Mouse (Mus musculus) mesoderm, embryonic 11.5 days (tissue): ENCODE data around the gene Dok3.

ENCODE experiments used
- DNase-seq: peaks from one replicate; pipeline ENCODE4 v3.0.0-alpha.2; 2012; ENCODE audit warnings: low read depth, low spot score

Dok3 gene

GRCm38 (mm10) chr13:55507877-55508276 lies 21.2 kb downstream of the Dok3 start:
- DNase-seq = no peak

GRCm38 (mm10) chr13:55506697-55507096 lies 22.4 kb downstream of the Dok3 start:
- DNase-seq = no peak

- no peak for DNase-seq
Measured at GRCm38 (mm10) chr13:55505810-55506209, 23.3 kb downstream of the Dok3 start.

- no peak for DNase-seq
Measured at GRCm38 (mm10) chr13:55504390-55504789, 24.7 kb downstream of the Dok3 start.

- DNase-seq = no peak
Measured at GRCm38 (mm10) chr13:55502405-55502804, 26.7 kb downstream of the Dok3 start.

- no peak for DNase-seq
Measured at GRCm38 (mm10) chr13:55500575-55500974, 28.5 kb downstream of the Dok3 start.

GRCm38 (mm10) chr13:55498906-55499305 lies 30.2 kb downstream of the Dok3 start:
- no peak for DNase-seq

- DNase-seq = no peak
Measured at GRCm38 (mm10) chr13:55496661-55497060, 32.4 kb downstream of the Dok3 start.

- DNase-seq = no peak
Measured at GRCm38 (mm10) chr13:55495702-55496101, 33.4 kb downstream of the Dok3 start.

GRCm38 (mm10) chr13:55494883-55495621 lies 34.0 kb downstream of the Dok3 start:
- no peak for DNase-seq

GRCm38 (mm10) chr13:55494257-55494656 lies 34.8 kb downstream of the Dok3 start:
- no peak for DNase-seq

- no peak for DNase-seq
Measured at GRCm38 (mm10) chr13:55487578-55488498, 41.3 kb downstream of the Dok3 start, which contains the start of gene Dbn1. Dbn1 (minus strand) TSS chr13:55488111.

- no peak for DNase-seq
Measured at GRCm38 (mm10) chr13:55486916-55487577, 42.0 kb downstream of the Dok3 start.

- DNase-seq = no peak
Measured at GRCm38 (mm10) chr13:55486029-55486794, 42.9 kb downstream of the Dok3 start.

GRCm38 (mm10) chr13:55484520-55485088 lies 44.5 kb downstream of the Dok3 start:
- no peak for DNase-seq

- DNase-seq = peak; percentile 79
Measured at GRCm38 (mm10) chr13:55483593-55483992, 45.5 kb downstream of the Dok3 start.

- no peak for DNase-seq
Measured at GRCm38 (mm10) chr13:55483071-55483470, 46.0 kb downstream of the Dok3 start.

- no peak for DNase-seq
Measured at GRCm38 (mm10) chr13:55482542-55482941, 46.6 kb downstream of the Dok3 start.

GRCm38 (mm10) chr13:55479929-55480328 lies 49.2 kb downstream of the Dok3 start:
- DNase-seq = no peak

GRCm38 (mm10) chr13:55479008-55479407 lies 50.1 kb downstream of the Dok3 start:
- DNase-seq = no peak

- DNase-seq = no peak
Measured at GRCm38 (mm10) chr13:55478036-55478435, 51.1 kb downstream of the Dok3 start.
